ENCODE assay signal across 14 mouse cellular contexts in the genomic region with DNA sequence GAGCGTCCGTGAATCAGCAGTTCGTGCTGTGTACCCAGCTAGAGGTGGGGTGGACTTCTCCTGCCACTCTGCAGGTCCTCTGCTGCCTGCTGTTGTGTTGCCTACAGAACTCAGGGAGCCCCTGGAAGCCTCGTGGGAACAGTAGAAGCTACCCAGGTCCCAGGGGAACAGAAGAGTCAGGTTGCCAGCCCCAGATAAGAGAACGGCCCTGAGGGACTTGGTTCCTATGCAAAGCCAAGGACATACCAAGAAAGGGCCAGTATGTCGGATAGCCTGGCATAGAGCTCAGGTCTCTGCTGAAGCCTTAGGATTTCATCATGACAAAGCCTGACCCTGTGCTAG. TPM values are rescaled to one million over a fixed set of nuclear protein-coding genes. Genes with fewer than 3 reads are reported as not detected.
DNase-seq lines count a peak whose midpoint lies in the region; ATAC-seq and TF ChIP-seq lines count a peak whose summit lies in the region.
"Had no signal": no experiment of that assay in that cellular context is flagged by ENCODE, and none has a peak within 500 bp of the region (broad histone marks: within the 10 kb centered on the region; RNA-seq: fewer than 3 reads in every experiment).

No protein-coding gene starts in this region.

- no peak for DNase-seq in gastrocnemius, adult 2 months
- no peak for DNase-seq in gastrocnemius, adult 8-10 months (ENCODE audit: low spot score in 2 of 2)
- DNase-seq in midbrain, embryonic 14.5 days: no peak
- DNase-seq in midbrain, embryonic 11.5 days (ENCODE audit: low spot score, missing footprints): no peak
- DNase-seq in cerebellum, adult 11-12 months: no peak
- DNase-seq: cerebellum, adult 18-20 months; layer of hippocampus, adult 9-11 months; lung, adult 2 months; thymus, adult 2 months had no signal

- no peaks in the 10 kb centered on the region for H3K27me3 ChIP-seq in midbrain, embryonic 14.5 days (ENCODE audit: control insufficient read depth, insufficient read depth, low read length)
- H3K27me3 ChIP-seq in midbrain, embryonic 11.5 days (ENCODE audit: control insufficient read depth, insufficient read depth, low read length): no peaks in the 10 kb centered on the region
- no peaks in the 10 kb centered on the region for H3K27me3 ChIP-seq in forebrain, embryonic 15.5 days
- no peaks in the 10 kb centered on the region for H3K27me3 ChIP-seq in neural tube, embryonic 13.5 days
- H3K27me3 ChIP-seq in intestine, postnatal 0 days (replicated peaks; ENCODE audit: control insufficient read depth, insufficient read depth, low read length): no peaks in the 10 kb centered on the region

- H3K36me3 ChIP-seq in midbrain, embryonic 14.5 days (ENCODE audit: control insufficient read depth, insufficient read depth, low read length): no peaks in the 10 kb centered on the region
- no peaks in the 10 kb centered on the region for H3K36me3 ChIP-seq in midbrain, embryonic 11.5 days (ENCODE audit: control insufficient read depth, insufficient read depth, low read length)
- H3K36me3 ChIP-seq in forebrain, embryonic 15.5 days: no peaks in the 10 kb centered on the region
- H3K36me3 ChIP-seq in neural tube, embryonic 13.5 days: no peaks in the 10 kb centered on the region
- no peaks in the 10 kb centered on the region for H3K36me3 ChIP-seq in intestine, postnatal 0 days (ENCODE audit: control insufficient read depth, insufficient read depth)
- H3K36me3 ChIP-seq: heart, embryonic 12.5 days had no signal

- intact Hi-C loops in gastrocnemius, adult 2 months (cut with DNase I): loop anchor here (2.0 to 5.0 kb wide), 2 partner anchors 21 to 86 kb away; a partner anchor contains a TSS

- no peak overlapping the region for H3K4me2 ChIP-seq in midbrain, embryonic 14.5 days (ENCODE audit: low read length)
- no peak overlapping the region for H3K4me2 ChIP-seq in midbrain, embryonic 11.5 days
- H3K4me2 ChIP-seq in forebrain, embryonic 15.5 days (replicated peaks): no peak overlapping the region; the same call in 1 of the 2 replicates
- H3K4me2 ChIP-seq in neural tube, embryonic 13.5 days: peak overlapping the region; percentile 23
- no peak overlapping the region for H3K4me2 ChIP-seq in intestine, postnatal 0 days (replicated peaks; ENCODE audit: low read depth)
- H3K4me2 ChIP-seq: heart, embryonic 12.5 days had no signal

- WGBS in midbrain, embryonic 14.5 days: 54% methylated on average over 6 of the region's 6 CpGs
- 52% methylated on average over 6 of the region's 6 CpGs for WGBS in midbrain, embryonic 11.5 days
- 64% methylated on average over 6 of the region's 6 CpGs for WGBS in forebrain, embryonic 15.5 days
- 53% methylated on average over 6 of the region's 6 CpGs for WGBS in neural tube, embryonic 13.5 days
- whole genome bisulfite sequencing in intestine, postnatal 0 days: 67% methylated on average over 6 of the region's 6 CpGs

- peak overlapping the region; percentile 89 for H3K27ac ChIP-seq in gastrocnemius, adult 2 months
- H3K27ac ChIP-seq in midbrain, embryonic 14.5 days (replicated peaks; ENCODE audit: low read depth, low read length): 0 out of 2 replicates have a peak overlapping the region, but pooled peaks have one; percentile 26
- no peak overlapping the region for H3K27ac ChIP-seq in midbrain, embryonic 11.5 days (ENCODE audit: low read depth, low read length)
- peak overlapping the region; percentile 50 for H3K27ac ChIP-seq in forebrain, embryonic 15.5 days (replicated peaks)
- peak overlapping the region; percentile 10; the same call in 1 of the 2 replicates for H3K27ac ChIP-seq in neural tube, embryonic 13.5 days (replicated peaks)
- H3K27ac ChIP-seq in intestine, postnatal 0 days (ENCODE audit: low read depth, low read length): no peak overlapping the region

- H3K9ac ChIP-seq in midbrain, embryonic 14.5 days (replicated peaks; ENCODE audit: low read length): no peak overlapping the region; the same call in 1 of the 2 replicates
- H3K9ac ChIP-seq in midbrain, embryonic 11.5 days (ENCODE audit: low read length): no peak overlapping the region
- no peak overlapping the region for H3K9ac ChIP-seq in forebrain, embryonic 15.5 days (replicated peaks)
- 0 out of 2 replicates have a peak overlapping the region, but pooled peaks have one; percentile 27 for H3K9ac ChIP-seq in neural tube, embryonic 13.5 days
- H3K9ac ChIP-seq in intestine, postnatal 0 days (ENCODE audit: low read depth, low read length): no peak overlapping the region
- H3K9ac ChIP-seq: heart, embryonic 12.5 days had no signal

- peaks cover 7% of the 10 kb centered on the region for H3K4me1 ChIP-seq in midbrain, embryonic 14.5 days (ENCODE audit: control insufficient read depth, insufficient read depth, low read length)
- H3K4me1 ChIP-seq in midbrain, embryonic 11.5 days (ENCODE audit: control insufficient read depth, insufficient read depth, low read length): no peaks in the 10 kb centered on the region
- peaks cover 19% of the 10 kb centered on the region; the same call in 1 of the 2 replicates for H3K4me1 ChIP-seq in forebrain, embryonic 15.5 days
- H3K4me1 ChIP-seq in neural tube, embryonic 13.5 days (replicated peaks): peaks cover 22% of the 10 kb centered on the region
- 0 out of 2 replicates have a peak, but pooled peaks cover 5% of the 10 kb centered on the region for H3K4me1 ChIP-seq in intestine, postnatal 0 days (replicated peaks; ENCODE audit: control insufficient read depth, insufficient read depth, low read length)

- no peak for ATAC-seq in midbrain, embryonic 14.5 days (ENCODE audit: low FRiP score, low TSS enrichment)
- no peak for ATAC-seq in midbrain, embryonic 11.5 days (ENCODE audit: low FRiP score)
- no peak for ATAC-seq in forebrain, embryonic 15.5 days (replicated peaks)
- ATAC-seq in neural tube, embryonic 13.5 days (ENCODE audit: low read depth): no peak
- ATAC-seq in intestine, postnatal 0 days: no peak
- ATAC-seq: inflammation-experienced regulatory T-cells, adult 6 months had no signal

- no peak for TF ChIP-seq CTCF in gastrocnemius, adult 2 months (IDR thresholded peaks at IDR 0.05)
- TF ChIP-seq CTCF in intestine, postnatal 0 days (IDR thresholded peaks at IDR 0.05; ENCODE audit: low read depth): no peak

- H3K4me3 ChIP-seq in gastrocnemius, adult 2 months: 0 out of 2 replicates have a peak overlapping the region, but pooled peaks have one; percentile 26
- no peak overlapping the region for H3K4me3 ChIP-seq in midbrain, embryonic 14.5 days (replicated peaks; ENCODE audit: low read depth, low read length)
- H3K4me3 ChIP-seq in midbrain, embryonic 11.5 days (ENCODE audit: low read depth, low read length): no peak overlapping the region
- H3K4me3 ChIP-seq in forebrain, embryonic 15.5 days: no peak overlapping the region
- H3K4me3 ChIP-seq in neural tube, embryonic 13.5 days: no peak overlapping the region
- H3K4me3 ChIP-seq in intestine, postnatal 0 days (ENCODE audit: low read depth, low read length): no peak overlapping the region
- H3K4me3 ChIP-seq: heart, embryonic 12.5 days had no signal

- no peaks in the 10 kb centered on the region for H3K9me3 ChIP-seq in midbrain, embryonic 14.5 days (ENCODE audit: control insufficient read depth, low read length)
- no peaks in the 10 kb centered on the region for H3K9me3 ChIP-seq in midbrain, embryonic 11.5 days (ENCODE audit: control insufficient read depth, low read length)
- no peaks in the 10 kb centered on the region for H3K9me3 ChIP-seq in forebrain, embryonic 15.5 days
- no peaks in the 10 kb centered on the region for H3K9me3 ChIP-seq in neural tube, embryonic 13.5 days
- H3K9me3 ChIP-seq in intestine, postnatal 0 days (ENCODE audit: control insufficient read depth): no peaks in the 10 kb centered on the region
- H3K9me3 ChIP-seq: heart, embryonic 12.5 days had no signal

RNA-seq across cellular contexts. Expression of a gene that starts 24.0 kb away (rescaled TPM):
- 10 to 100 TPM; 16.9 to 30.0 TPM for total RNA-seq in gastrocnemius, adult 2 months (2021)
- 10 to 100 TPM; 26.1 to 41.4 (median 30.0) TPM for total RNA-seq in gastrocnemius, adult 8-10 months (2022)
- polyA plus RNA-seq in midbrain, embryonic 14.5 days (2014; fragmentation: Nextera tagmentation; extraction: Ambion mirVana): 102 and 125 TPM in 2 replicates
- polyA plus RNA-seq in midbrain, embryonic 11.5 days (2014; fragmentation: Nextera tagmentation; extraction: Ambion mirVana): 141 and 142 TPM in 2 replicates
- 113 and 118 TPM in 2 replicates for polyA plus RNA-seq in forebrain, embryonic 15.5 days (2015; fragmentation: Nextera tagmentation; extraction: Ambion mirVana)
- polyA plus RNA-seq in neural tube, embryonic 13.5 days (2015; fragmentation: Nextera tagmentation; extraction: Ambion mirVana): 115 and 116 TPM in 2 replicates
- 49.0 and 49.8 TPM in 2 replicates for polyA plus RNA-seq in intestine, postnatal 0 days (2015; fragmentation: Nextera tagmentation; extraction: Ambion mirVana)

RNA-seq across cellular contexts. Expression of a gene that starts 57.1 kb away (rescaled TPM):
- total RNA-seq in gastrocnemius, adult 2 months (2021): 100 to 1,000 TPM; 519 to 559 TPM
- 100 to 1,000 TPM; 518 to 669 (median 555) TPM for total RNA-seq in gastrocnemius, adult 8-10 months (2022)
- 183 and 186 TPM in 2 replicates for polyA plus RNA-seq in midbrain, embryonic 14.5 days (2014; fragmentation: Nextera tagmentation; extraction: Ambion mirVana)
- polyA plus RNA-seq in midbrain, embryonic 11.5 days (2014; fragmentation: Nextera tagmentation; extraction: Ambion mirVana): 192 and 214 TPM in 2 replicates
- polyA plus RNA-seq in forebrain, embryonic 15.5 days (2015; fragmentation: Nextera tagmentation; extraction: Ambion mirVana): 289 and 290 TPM in 2 replicates
- polyA plus RNA-seq in neural tube, embryonic 13.5 days (2015; fragmentation: Nextera tagmentation; extraction: Ambion mirVana): 265 and 279 TPM in 2 replicates
- 212 and 223 TPM in 2 replicates for polyA plus RNA-seq in intestine, postnatal 0 days (2015; fragmentation: Nextera tagmentation; extraction: Ambion mirVana)

Comparison
In these comparisons a context has a peak if more than half of its experiments do, and no peak if none do; other contexts are left out.
1. H3K27ac ChIP-seq: peak in gastrocnemius, adult 2 months (single experiment), midbrain, embryonic 14.5 days (single experiment), forebrain, embryonic 15.5 days (single experiment) and neural tube, embryonic 13.5 days (single experiment); none in midbrain, embryonic 11.5 days (single experiment) and intestine, postnatal 0 days (single experiment).